Mouse (Mus musculus): Measurements from ENCODE around the gene Ak2. TPM values are rescaled to one million over a fixed set of nuclear protein-coding genes. Genes with fewer than 3 reads are reported as not detected.

Ak2 gene
- polyA plus RNA-seq, 1 experiment from 2014 or later = 57.1 TPM

GRCm38 (mm10) chr4:129024775-129025174, 33.0 kb downstream of the Ak2 start:
- 73% methylated on average over 6 of the region's 6 CpGs for WGBS
- no peak overlapping the region for H3K9ac ChIP-seq (replicated peaks; ENCODE audit: low read depth, low read length)
- H3K36me3 ChIP-seq (ENCODE audit: control insufficient read depth, insufficient read depth, low read length) = no peaks in the 10 kb centered on the region
- no peaks in the 10 kb centered on the region for H3K9me3 ChIP-seq (ENCODE audit: control insufficient read depth, low read length)
- no peak overlapping the region for H3K4me2 ChIP-seq (ENCODE audit: low read depth, low read length)
- no peak overlapping the region for H3K27ac ChIP-seq (ENCODE audit: low read depth, low read length)
- 0 out of 2 replicates have a peak, but pooled peaks cover 8% of the 10 kb centered on the region for H3K4me1 ChIP-seq (ENCODE audit: control insufficient read depth, insufficient read depth, low read length)
- no peak for ATAC-seq (ENCODE audit: low read depth)
- no peak overlapping the region for H3K4me3 ChIP-seq (ENCODE audit: low read depth, low read length)
- H3K27me3 ChIP-seq (ENCODE audit: control insufficient read depth, insufficient read depth, low read length) = no peaks in the 10 kb centered on the region

DNA sequence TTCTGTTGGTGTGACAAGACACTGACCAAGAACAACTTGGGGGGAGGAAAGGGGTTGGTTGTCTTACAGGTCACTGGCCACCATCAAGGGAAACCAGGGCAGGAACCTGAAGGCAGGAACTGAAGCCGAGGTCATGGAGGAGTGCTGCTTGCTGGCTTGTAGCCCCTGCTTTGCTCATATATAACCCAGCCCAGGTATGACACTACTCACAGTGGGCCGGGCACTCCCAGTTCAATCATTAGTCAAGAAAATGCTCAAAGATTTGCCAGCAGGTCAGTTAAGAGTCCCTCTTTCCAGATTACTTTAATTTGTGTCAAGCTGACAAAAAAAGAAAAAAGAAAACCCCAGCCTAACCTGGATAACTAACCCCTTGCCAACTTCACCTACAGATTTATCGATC, 33.9 kb downstream of the Ak2 start:
- H3K4me1 ChIP-seq (ENCODE audit: control insufficient read depth, insufficient read depth, low read length) = 0 out of 2 replicates have a peak, but pooled peaks cover 3% of the 10 kb centered on the region
- H3K27me3 ChIP-seq (ENCODE audit: control insufficient read depth, insufficient read depth, low read length) = no peaks in the 10 kb centered on the region
- H3K9ac ChIP-seq (replicated peaks; ENCODE audit: low read depth, low read length) = no peak overlapping the region
- no peaks in the 10 kb centered on the region for H3K36me3 ChIP-seq (ENCODE audit: control insufficient read depth, insufficient read depth, low read length)
- no peak overlapping the region for H3K4me2 ChIP-seq (ENCODE audit: low read depth, low read length)
- 97% methylated on average over 3 of the region's 3 CpGs for WGBS
- no peaks in the 10 kb centered on the region for H3K9me3 ChIP-seq (ENCODE audit: control insufficient read depth, low read length)
- H3K27ac ChIP-seq (ENCODE audit: low read depth, low read length) = no peak overlapping the region
- no peak for ATAC-seq (ENCODE audit: low read depth)
- H3K4me3 ChIP-seq (ENCODE audit: low read depth, low read length) = no peak overlapping the region

DNA sequence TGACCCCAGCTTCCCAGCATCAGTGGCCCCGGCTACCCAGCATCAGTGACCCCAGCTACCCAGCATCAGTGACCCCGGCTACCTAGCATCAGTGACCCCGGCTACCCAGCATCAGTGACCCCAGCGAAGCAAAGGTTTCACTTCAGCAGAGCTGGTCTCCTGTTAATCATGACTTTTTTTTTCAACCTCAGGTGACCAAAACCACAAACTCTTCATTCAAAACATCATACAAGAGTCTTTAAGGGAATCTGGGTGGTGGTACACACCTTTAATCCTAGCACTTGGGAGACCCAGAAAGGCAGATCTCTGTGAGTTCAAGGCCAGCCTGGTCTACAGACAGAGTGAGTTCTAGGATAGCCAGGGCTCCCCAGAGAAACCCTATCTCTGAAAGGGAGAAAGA, 39.0 kb downstream of the Ak2 start:
- no peak overlapping the region for H3K27ac ChIP-seq (ENCODE audit: low read depth, low read length)
- no peak overlapping the region for H3K4me3 ChIP-seq (ENCODE audit: low read depth, low read length)
- H3K27me3 ChIP-seq (ENCODE audit: control insufficient read depth, insufficient read depth, low read length) = no peaks in the 10 kb centered on the region
- H3K36me3 ChIP-seq (ENCODE audit: control insufficient read depth, insufficient read depth, low read length) = no peaks in the 10 kb centered on the region
- H3K9me3 ChIP-seq (ENCODE audit: control insufficient read depth, low read length) = no peaks in the 10 kb centered on the region
- no peak overlapping the region for H3K4me2 ChIP-seq (ENCODE audit: low read depth, low read length)
- H3K4me1 ChIP-seq (ENCODE audit: control insufficient read depth, insufficient read depth, low read length) = no peaks in the 10 kb centered on the region
- no peak for ATAC-seq (ENCODE audit: low read depth)
- no peak overlapping the region for H3K9ac ChIP-seq (replicated peaks; ENCODE audit: low read depth, low read length)
- WGBS = 90% methylated on average over 4 of the region's 4 CpGs

GRCm38 (mm10) chr4:129031408-129031965, 39.7 kb downstream of the Ak2 start:
- H3K27ac ChIP-seq (ENCODE audit: low read depth, low read length) = no peak overlapping the region
- H3K27me3 ChIP-seq (ENCODE audit: control insufficient read depth, insufficient read depth, low read length) = no peaks in the 10 kb centered on the region
- ATAC-seq (ENCODE audit: low read depth) = no peak
- H3K4me1 ChIP-seq (ENCODE audit: control insufficient read depth, insufficient read depth, low read length) = no peaks in the 10 kb centered on the region
- no peak overlapping the region for H3K4me2 ChIP-seq (ENCODE audit: low read depth, low read length)
- H3K36me3 ChIP-seq (ENCODE audit: control insufficient read depth, insufficient read depth, low read length) = no peaks in the 10 kb centered on the region
- H3K9me3 ChIP-seq (ENCODE audit: control insufficient read depth, low read length) = no peaks in the 10 kb centered on the region
- WGBS = 82% methylated on average over 8 of the region's 8 CpGs
- H3K4me3 ChIP-seq (ENCODE audit: low read depth, low read length) = no peak overlapping the region
- H3K9ac ChIP-seq (replicated peaks; ENCODE audit: low read depth, low read length) = no peak overlapping the region

- 85% methylated on average over 11 of the region's 11 CpGs for WGBS
- Histone ChIP-seq H3K27ac (ENCODE audit: low read depth, low read length) (no peak overlapping the region), H3K4me1 (ENCODE audit: control insufficient read depth, insufficient read depth, low read length) (no peaks in the 10 kb centered on the region), H3K9me3 (ENCODE audit: control insufficient read depth, low read length) (no peaks in the 10 kb centered on the region), H3K9ac (replicated peaks; ENCODE audit: low read depth, low read length) (no peak overlapping the region), H3K27me3 (ENCODE audit: control insufficient read depth, insufficient read depth, low read length) (no peaks in the 10 kb centered on the region), H3K4me3 (ENCODE audit: low read depth, low read length) (no peak overlapping the region), H3K36me3 (ENCODE audit: control insufficient read depth, insufficient read depth, low read length) (no peaks in the 10 kb centered on the region), H3K4me2 (ENCODE audit: low read depth, low read length) (no peak overlapping the region)
- no peak for ATAC-seq (ENCODE audit: low read depth)
These were observed 40.6 kb downstream of the Ak2 start for GRCm38 (mm10) chr4:129032133-129032962.

DNA sequence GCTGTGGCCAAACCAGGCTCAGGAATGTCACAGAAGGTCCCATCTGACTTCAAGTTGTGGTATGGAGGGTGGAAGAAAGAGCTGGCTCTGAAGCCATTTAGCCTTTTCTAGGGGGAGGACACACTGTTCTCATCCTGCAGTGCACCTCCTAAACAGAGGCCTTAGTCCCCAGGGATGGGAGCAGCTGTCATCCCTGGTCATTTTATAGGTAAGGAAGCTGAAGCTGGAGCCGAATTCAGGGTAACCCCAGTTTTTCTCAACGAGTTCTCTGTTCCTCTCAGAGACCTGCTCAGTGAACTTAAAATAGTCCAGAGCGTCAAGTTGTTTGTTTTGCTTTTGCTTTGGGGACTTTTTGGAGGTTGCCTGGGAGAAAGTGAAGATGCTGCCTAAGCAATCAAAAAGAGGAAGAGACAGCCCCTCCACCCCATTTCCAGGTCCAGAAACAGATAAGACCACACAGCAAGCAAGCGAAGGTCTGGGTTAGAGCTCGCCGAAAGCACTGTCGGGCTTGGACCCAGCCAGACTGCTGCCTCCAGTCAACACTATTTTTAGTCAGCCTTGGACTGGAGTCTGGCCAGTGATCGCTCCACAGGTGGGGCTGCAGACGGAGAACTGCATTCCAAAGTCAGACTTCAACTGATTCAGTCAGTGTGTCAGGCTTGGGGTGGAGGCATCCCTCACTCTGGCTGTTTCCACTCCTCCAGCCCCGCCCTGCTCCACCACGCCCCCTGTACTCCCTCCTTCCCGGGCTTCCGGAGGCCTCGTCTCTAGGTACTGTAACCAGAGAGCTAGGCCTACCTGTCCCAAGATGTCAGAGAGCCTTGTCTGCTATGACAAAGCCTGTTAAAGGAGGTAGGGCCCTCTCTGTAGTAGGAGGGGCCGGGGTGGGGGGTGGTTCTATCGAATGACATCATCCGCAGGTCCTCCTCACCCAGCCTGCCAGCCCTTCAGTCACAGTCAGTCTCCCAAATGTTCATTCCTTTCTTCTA, 41.5 kb downstream of the Ak2 start:
- no peaks in the 10 kb centered on the region for H3K9me3 ChIP-seq (ENCODE audit: control insufficient read depth, low read length)
- H3K27ac ChIP-seq (ENCODE audit: low read depth, low read length) = no peak overlapping the region
- no peaks in the 10 kb centered on the region for H3K4me1 ChIP-seq (ENCODE audit: control insufficient read depth, insufficient read depth, low read length)
- no peak overlapping the region for H3K9ac ChIP-seq (replicated peaks; ENCODE audit: low read depth, low read length)
- WGBS = 30% methylated on average over 17 of the region's 17 CpGs
- no peaks in the 10 kb centered on the region for H3K36me3 ChIP-seq (ENCODE audit: control insufficient read depth, insufficient read depth, low read length)
- no peak overlapping the region for H3K4me2 ChIP-seq (ENCODE audit: low read depth, low read length)
- ATAC-seq (ENCODE audit: low read depth) = no peak
- H3K27me3 ChIP-seq (ENCODE audit: control insufficient read depth, insufficient read depth, low read length) = no peaks in the 10 kb centered on the region
- H3K4me3 ChIP-seq (ENCODE audit: low read depth, low read length) = no peak overlapping the region

DNA sequence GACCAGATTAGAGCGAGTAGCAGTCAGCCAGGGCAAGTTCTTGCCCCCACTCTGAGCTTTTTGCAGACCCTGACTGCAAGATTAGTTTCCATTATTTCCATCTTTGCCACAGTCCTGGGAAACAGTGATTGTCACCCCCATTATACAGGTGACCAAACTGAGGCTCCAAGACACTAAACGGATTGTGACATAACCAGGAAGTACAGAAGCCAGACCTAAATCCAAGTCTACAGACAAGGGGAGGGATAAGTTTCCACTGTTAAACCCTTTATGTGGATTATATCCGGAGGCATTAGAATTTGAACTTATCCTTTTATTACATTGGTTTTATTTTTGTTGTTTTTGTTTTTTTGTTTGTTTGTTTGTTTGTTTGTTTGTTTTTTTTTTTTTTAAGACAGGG, 42.5 kb downstream of the Ak2 start:
- Histone ChIP-seq H3K4me3 (ENCODE audit: low read depth, low read length) (no peak overlapping the region), H3K27me3 (ENCODE audit: control insufficient read depth, insufficient read depth, low read length) (no peaks in the 10 kb centered on the region), H3K9ac (replicated peaks; ENCODE audit: low read depth, low read length) (no peak overlapping the region), H3K36me3 (ENCODE audit: control insufficient read depth, insufficient read depth, low read length) (no peaks in the 10 kb centered on the region), H3K27ac (ENCODE audit: low read depth, low read length) (no peak overlapping the region), H3K4me2 (ENCODE audit: low read depth, low read length) (no peak overlapping the region), H3K9me3 (ENCODE audit: control insufficient read depth, low read length) (no peaks in the 10 kb centered on the region), H3K4me1 (ENCODE audit: control insufficient read depth, insufficient read depth, low read length) (no peaks in the 10 kb centered on the region)
- no peak for ATAC-seq (ENCODE audit: low read depth)
- WGBS = 95% methylated on average over 3 of the region's 3 CpGs

GRCm38 (mm10) chr4:129034706-129035660, 43.2 kb downstream of the Ak2 start:
- H3K4me3 ChIP-seq (ENCODE audit: low read depth, low read length) = no peak overlapping the region
- H3K9me3 ChIP-seq (ENCODE audit: control insufficient read depth, low read length) = no peaks in the 10 kb centered on the region
- no peak overlapping the region for H3K27ac ChIP-seq (ENCODE audit: low read depth, low read length)
- H3K36me3 ChIP-seq (ENCODE audit: control insufficient read depth, insufficient read depth, low read length) = no peaks in the 10 kb centered on the region
- H3K4me2 ChIP-seq (ENCODE audit: low read depth, low read length) = no peak overlapping the region
- ATAC-seq (ENCODE audit: low read depth) = no peak
- no peak overlapping the region for H3K9ac ChIP-seq (replicated peaks; ENCODE audit: low read depth, low read length)
- WGBS = 58% methylated on average over 13 of the region's 13 CpGs
- no peaks in the 10 kb centered on the region for H3K27me3 ChIP-seq (ENCODE audit: control insufficient read depth, insufficient read depth, low read length)
- no peaks in the 10 kb centered on the region for H3K4me1 ChIP-seq (ENCODE audit: control insufficient read depth, insufficient read depth, low read length)

Data from neural tube, embryonic 14.5 days (tissue).